Mouse (Mus musculus): ENCODE results near the gene Slc2a9. TPM values are rescaled to one million over a fixed set of nuclear protein-coding genes. Genes with fewer than 3 reads are reported as not detected.

Slc2a9 gene
- polyA plus RNA-seq, 1 experiment from 2014 or later, result 0.64 TPM

GRCm38 (mm10) chr5:38422426-38422825 is 80.5 kb downstream of the Slc2a9 start:
- Histone ChIP-seq H3K4me3 (no peak overlapping the region), H3K4me1 (replicated peaks) (no peaks in the 10 kb centered on the region), H3K27me3 (no peaks in the 10 kb centered on the region), H3K36me3 (no peaks in the 10 kb centered on the region), H3K27ac (replicated peaks) (no peak overlapping the region), H3K4me2 (no peak overlapping the region), H3K9ac (no peak overlapping the region), H3K9me3 (no peaks in the 10 kb centered on the region)
- 9% methylated on average over 4 of the region's 4 CpGs for WGBS
- ATAC-seq (ENCODE audit: low read depth), result no peak

GRCm38 (mm10) chr5:38418799-38419198 is 84.1 kb downstream of the Slc2a9 start:
- Histone ChIP-seq H3K36me3 (no peaks in the 10 kb centered on the region), H3K9ac (no peak overlapping the region), H3K9me3 (peaks cover 14% of the 10 kb centered on the region), H3K4me1 (replicated peaks) (no peaks in the 10 kb centered on the region), H3K4me2 (no peak overlapping the region), H3K27ac (replicated peaks) (no peak overlapping the region), H3K27me3 (no peaks in the 10 kb centered on the region), H3K4me3 (no peak overlapping the region)
- no peak for ATAC-seq (ENCODE audit: low read depth)
- 88% methylated on average over 6 of the region's 6 CpGs for WGBS

DNA sequence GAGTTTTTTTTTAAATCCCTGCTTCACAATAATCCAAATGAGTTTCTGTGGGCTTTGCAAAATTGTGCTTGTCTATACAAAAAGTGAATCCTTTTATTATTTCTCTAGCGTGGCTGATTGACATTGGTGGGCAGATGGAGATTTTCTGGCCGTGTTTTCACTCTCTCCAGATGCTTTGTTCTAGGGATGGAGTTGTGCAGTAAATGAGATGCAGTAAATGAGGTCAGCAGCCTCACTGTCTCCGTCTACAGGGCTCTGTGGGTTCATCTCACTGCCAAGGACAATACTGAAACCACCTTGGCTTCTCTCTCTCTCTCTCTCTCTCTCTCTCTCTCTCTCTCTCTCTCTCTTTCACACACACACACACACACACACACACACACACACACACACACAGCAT is 99.3 kb downstream of the Slc2a9 start:
- no peak for ATAC-seq (ENCODE audit: low read depth)
- no peaks in the 10 kb centered on the region for H3K36me3 ChIP-seq
- no peaks in the 10 kb centered on the region for H3K4me1 ChIP-seq (replicated peaks)
- H3K4me3 ChIP-seq, result no peak overlapping the region
- H3K27me3 ChIP-seq, result no peaks in the 10 kb centered on the region
- no peak overlapping the region for H3K9ac ChIP-seq
- H3K9me3 ChIP-seq, result no peaks in the 10 kb centered on the region
- no peak overlapping the region for H3K4me2 ChIP-seq
- no peak overlapping the region for H3K27ac ChIP-seq (replicated peaks)
- whole genome bisulfite sequencing, result 25% methylated on average over 3 of the region's 3 CpGs

DNA sequence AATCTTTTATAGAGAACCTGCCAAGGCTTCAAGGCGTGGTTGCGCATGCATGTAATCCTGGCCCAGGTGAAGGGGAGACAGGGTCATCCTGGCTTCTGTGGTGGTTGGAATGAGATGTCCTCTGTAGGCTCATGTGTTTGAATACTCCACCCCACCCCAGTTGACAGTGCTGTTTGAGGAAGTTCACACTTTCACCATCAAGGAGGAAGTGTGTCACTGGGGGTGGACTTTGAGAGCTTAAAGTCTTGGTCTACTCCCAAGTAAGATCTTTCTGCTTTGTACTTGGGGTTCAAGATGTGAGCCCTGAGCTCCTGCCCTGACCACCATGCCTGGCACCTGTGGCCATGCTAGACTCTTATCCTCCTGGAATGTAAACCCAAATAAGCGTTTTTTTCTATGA is 100.7 kb downstream of the Slc2a9 start:
- Histone ChIP-seq H3K9me3 (no peaks in the 10 kb centered on the region), H3K4me3 (no peak overlapping the region), H3K27ac (replicated peaks) (no peak overlapping the region), H3K4me2 (no peak overlapping the region), H3K36me3 (no peaks in the 10 kb centered on the region), H3K9ac (no peak overlapping the region), H3K27me3 (no peaks in the 10 kb centered on the region), H3K4me1 (replicated peaks) (no peaks in the 10 kb centered on the region)
- WGBS, result 96% methylated on average over 3 of the region's 3 CpGs
- no peak for ATAC-seq (ENCODE audit: low read depth)

DNA sequence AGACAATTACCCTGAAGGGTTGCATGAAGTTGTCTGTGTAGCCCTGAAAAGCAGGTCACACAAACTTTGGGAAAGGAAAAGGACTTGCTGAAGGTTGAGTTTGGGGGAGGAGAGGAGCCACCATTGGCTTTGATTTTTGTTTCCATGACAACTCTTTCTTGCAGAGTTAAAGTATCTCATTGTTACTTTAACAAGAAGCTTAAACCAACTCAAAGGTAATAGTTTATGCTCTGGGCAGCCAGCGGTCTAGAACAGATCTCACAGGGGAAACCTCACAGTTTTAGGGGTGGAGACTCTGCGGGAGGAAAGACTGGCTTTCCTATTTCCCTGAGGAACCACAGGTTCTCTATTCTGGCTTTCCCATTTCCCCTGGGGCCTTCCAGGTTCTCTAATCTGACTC is 114.1 kb downstream of the Slc2a9 start:
- WGBS, result 3% methylated on average over 2 of the region's 2 CpGs
- no peak overlapping the region for H3K27ac ChIP-seq (replicated peaks)
- no peaks in the 10 kb centered on the region for H3K36me3 ChIP-seq
- H3K4me3 ChIP-seq, result no peak overlapping the region
- H3K27me3 ChIP-seq, result peaks cover 9% of the 10 kb centered on the region
- H3K9me3 ChIP-seq, result no peaks in the 10 kb centered on the region
- H3K4me2 ChIP-seq, result no peak overlapping the region
- H3K4me1 ChIP-seq (replicated peaks), result peaks cover 16% of the 10 kb centered on the region
- no peak for ATAC-seq (ENCODE audit: low read depth)
- H3K9ac ChIP-seq, result no peak overlapping the region

- Histone ChIP-seq H3K9ac (no peak overlapping the region), H3K9me3 (no peaks in the 10 kb centered on the region), H3K4me3 (no peak overlapping the region), H3K27me3 (peaks cover 13% of the 10 kb centered on the region), H3K36me3 (no peaks in the 10 kb centered on the region), H3K4me2 (no peak overlapping the region), H3K4me1 (replicated peaks) (peaks cover 16% of the 10 kb centered on the region), H3K27ac (replicated peaks) (0 out of 2 replicates have a peak overlapping the region, but pooled peaks have one; percentile 33)
- ATAC-seq (ENCODE audit: low read depth), result 0 out of 2 replicates have a peak, but pooled peaks have one; percentile 26
- 9% methylated on average over 10 of the region's 10 CpGs for WGBS
Measured at GRCm38 (mm10) chr5:38388420-38388823, 114.5 kb downstream of the Slc2a9 start.

- no peak for ATAC-seq (ENCODE audit: low read depth)
- H3K27me3 ChIP-seq, result peaks cover 8% of the 10 kb centered on the region; the same call in 1 of the 2 replicates
- no peak overlapping the region for H3K27ac ChIP-seq (replicated peaks)
- WGBS, result 94% methylated on average over 5 of the region's 5 CpGs
- H3K4me2 ChIP-seq, result no peak overlapping the region
- H3K4me1 ChIP-seq (replicated peaks), result no peaks in the 10 kb centered on the region
- H3K9ac ChIP-seq, result no peak overlapping the region
- H3K4me3 ChIP-seq, result no peak overlapping the region
- no peaks in the 10 kb centered on the region for H3K36me3 ChIP-seq
- H3K9me3 ChIP-seq, result no peaks in the 10 kb centered on the region
Measured at GRCm38 (mm10) chr5:38379970-38380369, 123.0 kb downstream of the Slc2a9 start.

DNA sequence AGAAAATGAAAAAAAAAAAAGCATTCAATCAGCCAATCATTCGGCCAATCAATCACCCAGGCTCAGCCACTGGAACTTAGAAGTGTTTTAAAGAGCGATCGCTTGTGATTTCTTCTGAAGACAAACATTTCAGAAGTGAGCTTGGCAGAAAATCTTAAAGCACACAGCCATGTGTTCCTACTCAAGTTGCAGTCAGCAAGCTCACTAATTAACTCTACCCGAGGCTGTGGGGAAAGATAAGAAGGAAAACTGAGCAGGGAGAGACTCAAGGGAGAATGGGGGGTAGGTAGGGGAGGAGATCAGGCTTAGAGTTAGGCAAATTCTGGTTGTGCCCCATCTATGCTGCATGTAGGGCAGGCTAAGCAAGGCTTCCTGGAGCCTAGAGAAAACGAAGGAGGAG is 130.6 kb downstream of the Slc2a9 start:
- Histone ChIP-seq H3K9me3 (no peaks in the 10 kb centered on the region), H3K27me3 (no peaks in the 10 kb centered on the region), H3K36me3 (no peaks in the 10 kb centered on the region), H3K27ac (replicated peaks) (no peak overlapping the region), H3K4me2 (no peak overlapping the region), H3K4me3 (no peak overlapping the region), H3K9ac (no peak overlapping the region), H3K4me1 (replicated peaks) (peaks cover 1% of the 10 kb centered on the region; the same call in 1 of the 2 replicates)
- ATAC-seq (ENCODE audit: low read depth), result no peak
- 64% methylated on average over 5 of the region's 5 CpGs for WGBS

- H3K4me3 ChIP-seq, result no peak overlapping the region
- H3K36me3 ChIP-seq, result no peaks in the 10 kb centered on the region
- WGBS, result 63% methylated on average over 1 of the region's 1 CpGs
- H3K27ac ChIP-seq (replicated peaks), result no peak overlapping the region
- ATAC-seq (ENCODE audit: low read depth), result no peak
- H3K4me1 ChIP-seq (replicated peaks), result peaks cover 12% of the 10 kb centered on the region
- no peaks in the 10 kb centered on the region for H3K9me3 ChIP-seq
- no peaks in the 10 kb centered on the region for H3K27me3 ChIP-seq
- no peak overlapping the region for H3K4me2 ChIP-seq
- H3K9ac ChIP-seq, result no peak overlapping the region
Measured at GRCm38 (mm10) chr5:38371308-38371707, 131.6 kb downstream of the Slc2a9 start.

DNA sequence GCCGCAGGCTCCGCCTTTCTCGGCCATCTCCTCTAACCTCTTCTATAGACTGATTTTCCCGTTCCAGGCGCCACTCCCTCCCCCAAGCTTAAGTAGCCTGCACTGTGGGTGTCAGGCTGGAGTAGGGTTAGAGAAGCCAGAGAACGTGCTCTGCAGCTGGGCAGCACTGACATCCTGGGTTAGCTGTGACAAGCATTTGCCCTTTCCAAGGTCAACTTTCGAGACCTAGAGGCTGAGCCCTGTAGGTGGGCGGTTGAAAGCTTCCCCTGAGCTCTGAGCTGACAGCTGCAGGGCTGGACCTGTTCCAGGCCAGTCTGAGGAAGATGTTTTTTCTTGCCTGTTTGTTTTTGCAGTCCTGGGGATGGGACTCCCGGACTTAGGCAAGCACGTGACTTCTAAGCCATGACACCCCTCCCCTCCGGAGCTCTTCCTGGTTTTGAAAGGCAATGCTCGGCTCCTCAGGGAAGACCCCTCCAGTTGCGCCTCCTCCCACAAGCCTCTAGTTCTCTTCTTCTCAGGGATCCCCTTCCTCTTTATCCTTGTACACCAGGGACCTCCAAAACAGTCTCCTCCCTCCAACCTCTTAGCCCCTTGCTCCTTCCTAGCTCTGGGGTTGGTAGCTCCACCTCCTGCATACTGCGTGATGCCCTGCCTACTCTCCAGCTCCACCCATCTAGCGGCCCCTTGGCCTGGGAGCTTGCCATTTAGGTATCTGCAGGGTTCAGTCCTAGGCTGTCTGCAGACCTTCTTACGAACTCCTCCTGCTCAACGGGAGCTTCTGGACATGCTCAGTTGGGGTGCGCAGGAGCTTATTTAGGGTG is 136.1 kb downstream of the Slc2a9 start:
- 14% methylated on average over 18 of the region's 18 CpGs for WGBS
- no peaks in the 10 kb centered on the region for H3K9me3 ChIP-seq
- H3K4me1 ChIP-seq (replicated peaks), result peaks cover 14% of the 10 kb centered on the region
- no peaks in the 10 kb centered on the region for H3K27me3 ChIP-seq
- ATAC-seq (ENCODE audit: low read depth), result peak; percentile 80
- H3K4me2 ChIP-seq, result peak overlapping the region; percentile 52
- no peak overlapping the region for H3K27ac ChIP-seq (replicated peaks)
- peak overlapping the region; percentile 21 for H3K4me3 ChIP-seq
- no peaks in the 10 kb centered on the region for H3K36me3 ChIP-seq
- H3K9ac ChIP-seq, result no peak overlapping the region

DNA sequence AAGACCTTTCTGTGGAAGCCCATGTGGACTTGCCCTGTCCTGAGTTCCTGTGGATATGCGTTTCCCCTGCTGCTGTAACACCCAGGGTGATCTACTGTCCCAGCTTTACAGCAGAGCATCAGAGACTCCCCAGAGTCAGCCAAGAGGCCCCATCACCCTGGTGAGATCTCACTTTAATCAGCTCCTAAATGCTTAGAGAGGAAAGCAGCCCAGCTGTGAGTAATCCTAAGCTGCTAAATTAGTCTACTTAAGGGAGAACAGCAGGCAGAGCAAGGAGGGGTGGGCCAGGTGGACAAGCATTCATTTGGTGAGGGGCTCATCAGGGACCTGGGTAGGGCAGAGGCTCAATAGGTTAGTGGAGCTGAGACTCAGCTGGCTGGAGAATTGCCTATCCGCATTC is 137.4 kb downstream of the Slc2a9 start:
- 39% methylated on average over 2 of the region's 2 CpGs for WGBS
- Histone ChIP-seq H3K4me3 (no peak overlapping the region), H3K36me3 (no peaks in the 10 kb centered on the region), H3K9me3 (no peaks in the 10 kb centered on the region), H3K27me3 (no peaks in the 10 kb centered on the region), H3K9ac (no peak overlapping the region), H3K27ac (replicated peaks) (no peak overlapping the region), H3K4me1 (replicated peaks) (peaks cover 14% of the 10 kb centered on the region), H3K4me2 (no peak overlapping the region)
- no peak for ATAC-seq (ENCODE audit: low read depth)

DNA sequence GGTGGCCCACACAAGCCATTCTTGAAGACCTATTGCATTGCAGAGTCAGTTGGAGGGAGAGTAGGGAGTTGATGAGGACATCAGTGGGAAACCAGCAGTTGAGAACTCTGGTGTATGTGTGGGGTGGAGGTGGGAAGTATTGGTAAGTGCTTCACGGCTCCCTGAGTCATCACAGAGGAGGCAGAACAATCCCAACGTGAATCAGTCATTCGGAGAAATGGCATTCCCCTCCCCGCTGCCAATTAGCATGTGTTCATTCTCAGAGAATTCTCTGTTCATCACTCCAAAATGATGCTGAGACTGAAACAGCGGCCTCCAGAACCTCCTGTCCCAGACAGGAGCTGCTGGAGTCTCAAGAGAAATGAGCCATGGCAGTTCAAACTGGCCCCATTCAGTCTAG is 138.5 kb downstream of the Slc2a9 start:
- WGBS, result 83% methylated on average over 5 of the region's 5 CpGs
- H3K27ac ChIP-seq (replicated peaks), result no peak overlapping the region

DNA sequence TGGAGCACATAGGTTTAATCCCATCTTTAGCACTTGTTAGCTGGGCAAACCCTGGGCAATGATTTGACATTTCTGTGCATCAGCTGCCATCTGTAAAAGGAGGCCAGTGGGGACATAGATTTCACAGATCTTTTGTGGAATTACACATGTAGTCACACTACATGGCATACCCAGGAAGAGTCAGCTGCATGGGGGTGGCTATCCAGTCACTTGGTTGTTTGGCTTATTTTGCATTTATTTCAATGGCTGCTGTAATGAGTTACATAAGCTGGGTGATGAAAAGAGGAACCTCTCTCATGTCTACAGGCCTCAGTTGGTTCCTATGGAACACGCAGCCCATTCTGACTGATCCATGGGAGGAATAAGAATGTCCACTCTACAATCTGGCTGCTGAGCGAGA is 143.2 kb downstream of the Slc2a9 start:
- WGBS, result 82% methylated on average over 2 of the region's 2 CpGs
- Histone ChIP-seq H3K9ac (no peak overlapping the region), H3K27me3 (no peaks in the 10 kb centered on the region), H3K27ac (replicated peaks) (no peak overlapping the region), H3K9me3 (no peaks in the 10 kb centered on the region), H3K36me3 (no peaks in the 10 kb centered on the region), H3K4me3 (no peak overlapping the region), H3K4me1 (replicated peaks) (no peaks in the 10 kb centered on the region), H3K4me2 (no peak overlapping the region)
- ATAC-seq (ENCODE audit: low read depth), result no peak

More for the DNA sequence above, 138.5 kb downstream of the Slc2a9 start:
- H3K27me3 ChIP-seq, result no peaks in the 10 kb centered on the region
- no peak overlapping the region for H3K4me3 ChIP-seq
- no peak overlapping the region for H3K9ac ChIP-seq
- no peak for ATAC-seq (ENCODE audit: low read depth)
- H3K4me2 ChIP-seq, result no peak overlapping the region
- H3K36me3 ChIP-seq, result no peaks in the 10 kb centered on the region
- peaks cover 14% of the 10 kb centered on the region for H3K4me1 ChIP-seq (replicated peaks)
- no peaks in the 10 kb centered on the region for H3K9me3 ChIP-seq
